Mouse (Mus musculus) layer of hippocampus, adult 2 months (tissue): ENCODE data around the gene Mapk1ip1l. TPM values are rescaled to one million over a fixed set of nuclear protein-coding genes. Genes with fewer than 3 reads are reported as not detected.

Experiments
- DNase-seq, 2 experiments: peaks; one replicate each; pipeline ENCODE4 v3.0.0; 2022; ENCODE audit warnings: low spot score in 2 of 2
- H3K27ac ChIP-seq: fragments of 200-600 bp; 2 replicates; pipeline ENCODE4 v1.8.1; 2022
- H3K4me3 ChIP-seq: fragments of 200-600 bp; 2 replicates; pipeline ENCODE4 v1.8.1; 2022; ENCODE audit warnings: mild to moderate bottlenecking
- CTCF ChIP-seq: fragments of 200-600 bp; conservative IDR thresholded peaks from 2 replicates; pipeline ENCODE4 v1.8.1; 2022; ENCODE audit warnings: antibody characterized with exemption, mild to moderate bottlenecking, moderate library complexity
- total RNA-seq, 2 experiments: library from RNA; stranded (reverse); gene quantifications; 2 replicates each; pipeline ENCODE4 v1.2.3; 2021

Mapk1ip1l gene
- total RNA-seq, 2 experiments from 2014 or later: 55.1 to 59.2 TPM

GRCm38 (mm10) chr14:47353240-47353639, 55.2 kb downstream of the Mapk1ip1l start:
- Histone ChIP-seq H3K4me3 (no peak overlapping the region), H3K27ac (no peak overlapping the region)
- no peak for DNase-seq
- no peak for TF ChIP-seq CTCF

- peak; percentile 51 for TF ChIP-seq CTCF
Measured at GRCm38 (mm10) chr14:47354111-47354577, 56.1 kb downstream of the Mapk1ip1l start.

GRCm38 (mm10) chr14:47354948-47355347, 56.9 kb downstream of the Mapk1ip1l start:
- no peak for DNase-seq
- no peak overlapping the region for H3K4me3 ChIP-seq
- TF ChIP-seq CTCF: no peak
- no peak overlapping the region for H3K27ac ChIP-seq

More at GRCm38 (mm10) chr14:47354111-47354577, 56.1 kb downstream of the Mapk1ip1l start:
- no peak overlapping the region for H3K4me3 ChIP-seq
- H3K27ac ChIP-seq: no peak overlapping the region
- DNase-seq: no peak

- no peak overlapping the region for H3K4me3 ChIP-seq
- no peak overlapping the region for H3K27ac ChIP-seq
- DNase-seq: no peak
- TF ChIP-seq CTCF: no peak
Measured at GRCm38 (mm10) chr14:47356622-47357021, 58.6 kb downstream of the Mapk1ip1l start.

- no peak overlapping the region for H3K4me3 ChIP-seq
- no peak for DNase-seq
- H3K27ac ChIP-seq: no peak overlapping the region
- TF ChIP-seq CTCF: no peak
Measured at GRCm38 (mm10) chr14:47359610-47360009, 61.5 kb downstream of the Mapk1ip1l start.

- H3K4me3 ChIP-seq: no peak overlapping the region
- no peak for TF ChIP-seq CTCF
- DNase-seq: no peak
- no peak overlapping the region for H3K27ac ChIP-seq
Measured at GRCm38 (mm10) chr14:47361418-47361817, 63.4 kb downstream of the Mapk1ip1l start.

- no peak overlapping the region for H3K4me3 ChIP-seq
- TF ChIP-seq CTCF: no peak
- no peak overlapping the region for H3K27ac ChIP-seq
- no peak for DNase-seq
Measured at GRCm38 (mm10) chr14:47361899-47362298, 63.8 kb downstream of the Mapk1ip1l start.

GRCm38 (mm10) chr14:47364742-47365449, 66.8 kb downstream of the Mapk1ip1l start:
- TF ChIP-seq CTCF: no peak
- Histone ChIP-seq H3K4me3 (no peak overlapping the region), H3K27ac (no peak overlapping the region)
- DNase-seq: no peak

GRCm38 (mm10) chr14:47366881-47367321, 68.8 kb downstream of the Mapk1ip1l start:
- Histone ChIP-seq H3K27ac (peak overlapping the region; percentile 77), H3K4me3 (peak overlapping the region; percentile 30; the same call in 1 of the 2 replicates)
- peak; percentile 88 to 89 for DNase-seq
- TF ChIP-seq CTCF: no peak

GRCm38 (mm10) chr14:47367461-47367860, 69.4 kb downstream of the Mapk1ip1l start, which contains the start of gene Lgals3:
TSS of gene Lgals3 (plus strand) at chr14:47367751.
- no peak for TF ChIP-seq CTCF
- Histone ChIP-seq H3K27ac (peak within 1 kb of the TSS; percentile 77), H3K4me3 (peak within 1 kb of the TSS; percentile 30)
- peak; percentile 57 to 75 for DNase-seq

- DNase-seq: no peak
Measured at GRCm38 (mm10) chr14:47369741-47370140, 71.7 kb downstream of the Mapk1ip1l start.

GRCm38 (mm10) chr14:47370790-47371189, 72.7 kb downstream of the Mapk1ip1l start:
- DNase-seq: no peak
- Histone ChIP-seq H3K27ac (no peak overlapping the region), H3K4me3 (no peak overlapping the region)
- no peak for TF ChIP-seq CTCF

More at GRCm38 (mm10) chr14:47369741-47370140, 71.7 kb downstream of the Mapk1ip1l start:
- no peak for TF ChIP-seq CTCF
- Histone ChIP-seq H3K27ac (no peak overlapping the region), H3K4me3 (no peak overlapping the region)

- DNase-seq: no peak
- no peak overlapping the region for H3K4me3 ChIP-seq
- TF ChIP-seq CTCF: no peak
- no peak overlapping the region for H3K27ac ChIP-seq
Measured at GRCm38 (mm10) chr14:47371689-47372088, 73.6 kb downstream of the Mapk1ip1l start.

Other genes starting within 250 kb of the Mapk1ip1l start
- gene Gch1, start 108.9 kb upstream of the Mapk1ip1l start, total RNA-seq: 1 to 10 TPM; 1.1 to 1.9 TPM
- 1 to 10 TPM; 6.6 to 8.8 TPM for gene Wdhd1, start 21.4 kb upstream of the Mapk1ip1l start, total RNA-seq
- gene Socs4, start 21.3 kb upstream of the Mapk1ip1l start, total RNA-seq: 10 to 100 TPM; 11.1 to 11.8 TPM
- gene Lgals3, start 69.5 kb downstream of the Mapk1ip1l start, total RNA-seq: 1 to 10 TPM in 1 of 2 experiments, under 1 TPM in 1; 0.79 to 1.0 TPM
- gene Dlgap5, start 120.1 kb downstream of the Mapk1ip1l start, total RNA-seq: 1 to 10 TPM in 1 of 2 experiments, under 1 TPM in 1; 0.52 to 1.6 TPM
- 10 to 100 TPM; 90.9 to 94.0 TPM for gene Fbxo34, start 152.2 kb downstream of the Mapk1ip1l start, total RNA-seq